Mouse (Mus musculus) small intestine, adult 2 months (tissue): Measurements from ENCODE around the gene Wfikkn2. TPM values are rescaled to one million over a fixed set of nuclear protein-coding genes. Genes with fewer than 3 reads are reported as not detected.

Experiments
- H3K27ac ChIP-seq: fragments of 200-500 bp; 2 replicates; pipeline ENCODE4 v1.5.1; 2012; ENCODE audit warnings: low read depth, low read length, control low read depth, inconsistent platforms; ENCODE audit not compliant: insufficient read depth
- H3K27me3 ChIP-seq: fragments of 200-500 bp; 2 replicates; pipeline ENCODE4 v1.6.1; 2012; ENCODE audit warnings: mild to moderate bottlenecking, moderate library complexity, low read length, inconsistent platforms; ENCODE audit not compliant: control insufficient read depth, insufficient read depth
- H3K36me3 ChIP-seq: fragments of 200-500 bp; 2 replicates; pipeline ENCODE4 v1.6.1; 2012; ENCODE audit warnings: mild to moderate bottlenecking, low read length, control low read depth, inconsistent platforms; ENCODE audit not compliant: control insufficient read depth, insufficient read depth
- H3K4me1 ChIP-seq: fragments of 200-500 bp; 2 replicates; pipeline ENCODE4 v1.6.1; 2012; ENCODE audit warnings: low read length, inconsistent platforms, mixed read lengths; ENCODE audit not compliant: control insufficient read depth, insufficient read depth, insufficient read length
- H3K4me3 ChIP-seq: fragments of 200-500 bp; 2 replicates; pipeline ENCODE4 v1.5.1; 2012; ENCODE audit warnings: low read depth, mild to moderate bottlenecking, control low read depth, inconsistent platforms, low read length, moderate library complexity
- CTCF ChIP-seq: fragments of 200-500 bp; IDR thresholded peaks from 2 replicates; pipeline ENCODE4 v1.5.1; 2012; ENCODE audit warnings: low read depth, mild to moderate bottlenecking, control low read depth, inconsistent platforms, low read length, moderate library complexity, mixed read lengths; ENCODE audit not compliant: insufficient replicate concordance, insufficient read length; ENCODE audit errors: extremely low read depth
- POLR2A ChIP-seq: fragments of 200-500 bp; IDR thresholded peaks from 2 replicates; pipeline ENCODE4 v1.6.1; 2012; ENCODE audit warnings: low read depth, mild to moderate bottlenecking, control low read depth, inconsistent platforms, low read length, moderate library complexity
- WGBS: fragments of 180-500 bp; shearing (Covaris S2); methylation state at CpG from one replicate; pipeline ENCODE4 v1.1.7; 2018; 5-methylcytosine and 5-hydroxymethylcytosine counted together
- polyA plus RNA-seq: library from polyadenylated mRNA; depleted of rRNA; stranded (reverse); fragments of >200 nt; gene quantifications from 2 replicates; pipeline ENCODE4 v1.2.3, GENCODE M21; 2012; rRNA removed

Gene Wfikkn2
- polyA plus RNA-seq, 1 experiment: 0.82 TPM

DNA sequence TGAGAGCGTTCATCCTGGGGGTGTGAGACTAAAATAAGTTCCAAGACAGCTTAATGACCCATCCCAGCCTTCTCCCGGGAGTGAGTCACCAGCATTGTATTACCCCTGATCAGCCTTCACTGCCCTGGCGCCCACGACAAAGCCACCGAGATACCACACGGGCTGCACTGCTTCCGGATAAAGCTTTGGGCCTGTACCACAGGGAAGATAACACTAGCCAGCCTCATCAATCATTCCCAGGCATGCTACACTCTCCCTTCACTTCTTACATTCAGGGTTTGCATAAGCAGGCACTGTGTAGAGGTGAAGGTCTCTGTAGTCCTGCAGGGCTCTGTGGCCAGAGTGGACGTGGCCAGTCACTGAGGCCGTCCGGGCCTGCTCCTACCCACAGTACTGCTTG lies 56.2 kb downstream of the Wfikkn2 start:
- WGBS: 50% methylated on average over 10 of the region's 10 CpGs
- Histone ChIP-seq H3K27ac (peak overlapping the region; percentile 36; the same call in 1 of the 2 replicates), H3K36me3 (no peaks in the 10 kb centered on the region), H3K4me3 (no peak overlapping the region), H3K27me3 (no peaks in the 10 kb centered on the region), H3K4me1 (peaks cover 22% of the 10 kb centered on the region)
- TF ChIP-seq POLR2A (no peak), CTCF (no peak)

Other genes starting within 250 kb of the Wfikkn2 start
- 20.5 and 32.4 TPM in 2 replicates for gene Spag9, start 249.9 kb downstream of the Wfikkn2 start, polyA plus RNA-seq
- 80.2 and 180 TPM in 2 replicates for gene Tob1, start 34.6 kb downstream of the Wfikkn2 start, polyA plus RNA-seq
- gene Gm21885, start 35.9 kb upstream of the Wfikkn2 start, polyA plus RNA-seq: 2.1 and 4.1 TPM in 2 replicates
- 0.74 and 1.4 TPM in 2 replicates for gene Luc7l3, start 76.0 kb upstream of the Wfikkn2 start, polyA plus RNA-seq
- gene Ankrd40, start 82.0 kb upstream of the Wfikkn2 start, polyA plus RNA-seq: 41.6 and 73.2 TPM in 2 replicates
- 42.4 and 188 TPM in 2 replicates for gene Abcc3, start 147.0 kb upstream of the Wfikkn2 start, polyA plus RNA-seq
- 6.9 and 10.7 TPM in 2 replicates for gene Cacna1g, start 228.2 kb upstream of the Wfikkn2 start, polyA plus RNA-seq
- 0.09 TPM in 1 of 2 replicates, not detected in the other for gene Spata20, start 240.2 kb upstream of the Wfikkn2 start, polyA plus RNA-seq